Mouse (Mus musculus): ENCODE data around the gene Nanos2.

- TF ChIP-seq CTCF (IDR thresholded peaks at IDR 0.05; ENCODE audit: borderline replicate concordance, insufficient read depth, low read length): no peak
- peak; percentile 76 for TF ChIP-seq POLR2A (IDR thresholded peaks at IDR 0.05; ENCODE audit: low read depth, low read length)
Observed at GRCm38 (mm10) chr7:19002848-19003498, 15.8 kb downstream of the Nanos2 start.
